Mouse (Mus musculus) macrophage (primary cell): Measurements from ENCODE around the gene Llph. TPM values are rescaled to one million over a fixed set of nuclear protein-coding genes. Genes with fewer than 3 reads are reported as not detected.

Source experiments
- H3K27ac ChIP-seq: fragments of 350-480 bp; formaldehyde crosslinking; 2 replicates; pipeline ENCODE4 v1.9.0; 2021
- H3K36me3 ChIP-seq: fragments of 350-480 bp; formaldehyde crosslinking; 2 replicates; pipeline ENCODE4 v1.9.0; 2021; ENCODE audit errors: inconsistent target
- H3K4me3 ChIP-seq: fragments of 350-480 bp; formaldehyde crosslinking; 2 replicates; pipeline ENCODE4 v1.9.0; 2021; ENCODE audit errors: inconsistent target
- H3K79me2 ChIP-seq: fragments of 350-480 bp; formaldehyde crosslinking; 2 replicates; pipeline ENCODE4 v1.9.0; 2021; ENCODE audit errors: inconsistent target
- WGBS: methylation state at CpG from one replicate; pipeline ENCODE4 v1.1.7; 2026; ENCODE audit warnings: inconsistent platforms; ENCODE audit not compliant: missing documents; 5-methylcytosine and 5-hydroxymethylcytosine counted together
- polyA plus RNA-seq: library from polyadenylated mRNA; stranded (reverse); fragments of 250-400 nt; gene quantifications from 3 replicates; pipeline ENCODE4 v1.2.4, GENCODE M21; 2018; ENCODE audit warnings: inconsistent platforms

Llph gene
- polyA plus RNA-seq, 1 experiment from 2014 or later: 50.2 TPM

DNA sequence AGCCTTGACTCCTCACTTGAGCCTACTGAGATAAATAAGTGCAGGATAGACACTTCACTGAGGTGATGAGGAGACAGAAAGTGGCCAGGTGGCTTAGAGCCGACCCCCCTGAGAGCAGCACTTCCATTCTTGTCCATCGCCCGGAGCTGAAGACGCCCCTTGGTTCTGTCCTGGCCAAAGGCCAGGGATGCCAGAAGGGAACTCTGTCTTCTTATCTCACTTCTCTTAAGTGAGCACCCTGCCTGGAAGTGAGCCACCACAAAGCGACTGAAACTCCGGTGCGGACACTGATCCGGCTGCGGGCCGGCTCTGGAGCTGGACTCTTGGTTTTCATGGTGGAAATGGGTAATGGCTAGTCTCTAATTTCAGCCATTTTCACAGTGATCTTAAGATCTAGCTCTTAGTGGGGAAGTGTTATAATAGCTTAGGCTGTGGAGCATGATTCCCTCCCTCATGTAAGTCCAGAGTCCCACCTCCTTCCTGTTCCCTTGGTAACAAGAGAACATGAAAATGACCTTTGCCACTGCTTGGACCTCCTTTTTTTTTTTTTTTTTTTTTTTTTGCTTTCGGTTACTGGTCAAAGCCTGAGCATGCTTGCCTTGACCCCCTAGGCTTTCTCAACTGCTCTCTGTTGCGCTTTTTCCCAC is 52.7 kb downstream of the Llph start:
- WGBS: 92% methylated on average over 12 of the region's 12 CpGs
- Histone ChIP-seq H3K4me3 (no peak overlapping the region), H3K27ac (no peak overlapping the region), H3K79me2 (no peaks in the 10 kb centered on the region), H3K36me3 (no peaks in the 10 kb centered on the region)

DNA sequence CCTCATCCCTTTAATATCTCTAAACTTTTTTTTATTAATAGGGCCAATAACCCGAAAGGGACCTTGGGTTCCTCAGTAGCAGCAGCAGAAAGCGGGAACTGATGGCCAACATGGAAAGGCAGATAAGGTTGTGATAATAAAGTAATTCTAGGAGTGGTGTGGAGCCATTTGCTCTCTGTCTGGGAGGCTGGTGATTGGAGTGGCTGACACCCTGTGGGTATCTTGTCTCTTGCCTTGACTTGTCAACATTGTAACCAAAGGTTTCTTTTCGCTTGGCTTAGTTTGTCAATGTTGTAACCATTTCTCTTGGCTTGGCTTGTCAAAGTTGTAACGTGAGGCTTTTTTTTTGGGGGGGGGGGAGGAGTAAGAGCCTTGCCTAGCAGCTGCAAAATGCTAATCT is 53.5 kb downstream of the Llph start:
- no peak overlapping the region for H3K4me3 ChIP-seq
- no peaks in the 10 kb centered on the region for H3K36me3 ChIP-seq
- 92% methylated on average over 4 of the region's 4 CpGs for WGBS
- H3K27ac ChIP-seq: no peak overlapping the region
- no peaks in the 10 kb centered on the region for H3K79me2 ChIP-seq

DNA sequence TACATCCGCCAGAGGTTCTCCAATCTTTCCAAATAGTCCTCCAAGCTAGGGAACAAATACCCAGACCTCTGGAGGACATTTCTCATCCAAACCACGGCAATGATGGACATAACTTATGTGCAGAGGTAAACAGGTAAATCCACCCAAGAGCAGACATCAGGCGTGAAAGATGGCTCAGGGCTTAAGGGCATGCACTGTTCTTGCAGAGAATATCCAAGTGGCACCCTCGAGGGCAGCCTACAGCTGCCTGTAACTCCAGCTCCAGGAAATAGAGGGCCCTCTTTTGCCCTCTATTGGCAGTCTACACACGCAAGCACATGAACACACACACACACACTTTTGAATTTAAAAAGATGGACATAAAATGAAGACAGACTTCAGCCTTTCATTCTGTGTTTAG is 54.8 kb downstream of the Llph start:
- Histone ChIP-seq H3K79me2 (no peaks in the 10 kb centered on the region), H3K36me3 (no peaks in the 10 kb centered on the region), H3K27ac (no peak overlapping the region), H3K4me3 (no peak overlapping the region)
- WGBS: 85% methylated on average over 5 of the region's 5 CpGs

Other genes starting within 250 kb of the Llph start
- gene Helb, start 114.1 kb upstream of the Llph start, polyA plus RNA-seq: 15.0 to 20.3 TPM (median 16.5 TPM) in 3 replicates
- 63.2 to 146 TPM (median 114 TPM) in 3 replicates for gene Tmbim4, start 25.5 kb upstream of the Llph start, polyA plus RNA-seq
- 12.3 to 31.5 TPM (median 17.1 TPM) in 3 replicates for gene Irak3, start 24.9 kb upstream of the Llph start, polyA plus RNA-seq
- gene Hmga2, start 249.4 kb downstream of the Llph start, polyA plus RNA-seq: 3.6 to 62.9 TPM (median 18.0 TPM) in 3 replicates